Mouse (Mus musculus) heart, embryonic 10.5 days (tissue): ENCODE measurements around the gene Mpped2. TPM values are rescaled to one million over a fixed set of nuclear protein-coding genes. Genes with fewer than 3 reads are reported as not detected.

Source experiments
- DNase-seq: peaks from one replicate; pipeline ENCODE4 v3.0.0-alpha.2; 2017; ENCODE audit warnings: low spot score
- H3K27ac ChIP-seq: fragments of 300-500 bp; sonication (generic); 2 replicates; pipeline ENCODE4 v1.5.1; 2016; ENCODE audit warnings: mild to moderate bottlenecking
- H3K27me3 ChIP-seq: fragments of 300-500 bp; sonication (generic); 2 replicates; pipeline ENCODE4 v1.6.1; 2016; ENCODE audit warnings: mild to moderate bottlenecking; ENCODE audit not compliant: poor library complexity, insufficient read depth, severe bottlenecking
- H3K36me3 ChIP-seq: fragments of 300-500 bp; sonication (generic); 2 replicates; pipeline ENCODE4 v1.6.1; 2016; ENCODE audit warnings: mild to moderate bottlenecking, moderate library complexity
- H3K4me1 ChIP-seq: fragments of 300-500 bp; sonication (generic); 2 replicates; pipeline ENCODE4 v1.6.1; 2016; ENCODE audit warnings: mild to moderate bottlenecking
- H3K4me3 ChIP-seq: fragments of 300-500 bp; sonication (generic); 2 replicates; pipeline ENCODE4 v1.5.1; 2016; ENCODE audit warnings: mild to moderate bottlenecking, moderate library complexity
- H3K9me3 ChIP-seq: fragments of 300-500 bp; sonication (generic); 2 replicates; pipeline ENCODE4 v1.6.1; 2016; ENCODE audit warnings: mild to moderate bottlenecking, moderate library complexity
- whole genome bisulfite sequencing: fragments of 180-500 bp; shearing (Covaris S2); methylation state at CpG from one replicate; pipeline ENCODE4 v1.1.7; 2016; 5-methylcytosine and 5-hydroxymethylcytosine counted together
- polyA plus RNA-seq: library from polyadenylated mRNA; unstranded; fragments of >200 nt; fragmentation: Nextera tagmentation; extraction: Ambion mirVana; gene quantifications from 2 replicates; pipeline ENCODE4 v1.2.1, GENCODE M21; 2016

Mpped2 gene
- polyA plus RNA-seq, 1 experiment from 2014 or later: 130 TPM

- Histone ChIP-seq H3K27me3 (peaks cover 5% of the 10 kb centered on the region; the same call in 1 of the 2 replicates), H3K9me3 (no peaks in the 10 kb centered on the region), H3K27ac (no peak overlapping the region), H3K36me3 (no peaks in the 10 kb centered on the region), H3K4me3 (no peak overlapping the region), H3K4me1 (peaks cover 18% of the 10 kb centered on the region; the same call in 1 of the 2 replicates)
- WGBS: 61% methylated on average over 3 of the region's 3 CpGs
- DNase-seq: no peak
Measured at GRCm38 (mm10) chr2:106893376-106893775, 200.3 kb downstream of the Mpped2 start.

GRCm38 (mm10) chr2:106895326-106896023 lies 202.4 kb downstream of the Mpped2 start:
- no peaks in the 10 kb centered on the region for H3K9me3 ChIP-seq
- H3K4me1 ChIP-seq: peaks cover 5% of the 10 kb centered on the region; the same call in 1 of the 2 replicates
- no peak for DNase-seq
- no peaks in the 10 kb centered on the region for H3K36me3 ChIP-seq
- no peak overlapping the region for H3K27ac ChIP-seq
- peaks cover 5% of the 10 kb centered on the region; the same call in 1 of the 2 replicates for H3K27me3 ChIP-seq
- 16% methylated on average over 11 of the region's 11 CpGs for WGBS
- no peak overlapping the region for H3K4me3 ChIP-seq

- Histone ChIP-seq H3K27me3 (peaks cover 5% of the 10 kb centered on the region; the same call in 1 of the 2 replicates), H3K36me3 (no peaks in the 10 kb centered on the region), H3K27ac (no peak overlapping the region), H3K4me3 (no peak overlapping the region), H3K4me1 (peaks cover 5% of the 10 kb centered on the region; the same call in 1 of the 2 replicates), H3K9me3 (no peaks in the 10 kb centered on the region)
- no peak for DNase-seq
- WGBS: 21% methylated on average over 4 of the region's 4 CpGs
Measured at GRCm38 (mm10) chr2:106896024-106896384, 202.9 kb downstream of the Mpped2 start.

GRCm38 (mm10) chr2:106911951-106912480 lies 218.9 kb downstream of the Mpped2 start:
- no peak overlapping the region for H3K27ac ChIP-seq
- no peaks in the 10 kb centered on the region for H3K27me3 ChIP-seq
- no peak overlapping the region for H3K4me3 ChIP-seq
- no peaks in the 10 kb centered on the region for H3K36me3 ChIP-seq
- 78% methylated on average over 6 of the region's 6 CpGs for WGBS
- H3K9me3 ChIP-seq: no peaks in the 10 kb centered on the region
- no peak for DNase-seq
- H3K4me1 ChIP-seq: 0 out of 2 replicates have a peak, but pooled peaks cover 5% of the 10 kb centered on the region
